Mouse (Mus musculus) regulatory T cell (primary cell): ENCODE measurements around the gene Uqcc2.

Experiments used
- in situ Hi-C: fragments of 300-600 bp; cut with MboI, MseI; formaldehyde crosslinking; loops from one replicate; pipeline ENCODE4 v1.15.1; 2025; ENCODE audit warnings: high pct_unique_total_duplicates

Gene Uqcc2

DNA sequence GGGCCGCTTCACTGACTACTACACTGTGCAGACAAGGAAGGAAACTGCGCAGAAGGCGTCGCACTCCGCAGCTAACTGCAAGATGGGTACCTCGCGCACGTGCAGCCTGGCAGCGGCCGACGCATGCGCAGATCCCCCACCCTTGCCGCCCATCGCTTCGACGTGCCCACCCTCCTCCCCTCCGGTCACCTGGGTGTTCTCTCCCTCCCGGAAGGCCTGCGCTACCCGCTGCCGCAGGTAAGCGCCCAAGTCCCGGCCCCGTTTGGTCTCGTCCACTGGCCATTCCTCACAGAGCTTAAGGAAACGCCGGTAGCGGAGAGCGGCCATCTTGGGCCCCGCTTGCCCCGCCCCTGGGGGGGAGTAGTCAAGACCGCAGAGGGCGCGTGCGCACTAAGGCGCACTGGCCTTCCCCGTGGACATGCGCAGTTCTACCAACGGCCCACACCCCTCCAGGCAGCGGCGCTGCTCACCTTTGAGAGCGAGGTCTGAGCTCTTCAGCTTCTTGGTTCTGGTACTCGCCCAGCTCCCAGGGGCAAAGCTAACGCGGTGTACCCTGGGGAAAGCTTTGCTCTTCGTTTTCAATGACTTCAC lies at the start of gene Uqcc2:
Gene Uqcc2 (minus strand): TSS at position 366 of the 591 bp plus-strand sequence.
- in situ Hi-C loops: loop anchor here (10.0 kb wide), 1 partner anchor 579 kb away; no protein-coding TSS in a partner anchor

DNA sequence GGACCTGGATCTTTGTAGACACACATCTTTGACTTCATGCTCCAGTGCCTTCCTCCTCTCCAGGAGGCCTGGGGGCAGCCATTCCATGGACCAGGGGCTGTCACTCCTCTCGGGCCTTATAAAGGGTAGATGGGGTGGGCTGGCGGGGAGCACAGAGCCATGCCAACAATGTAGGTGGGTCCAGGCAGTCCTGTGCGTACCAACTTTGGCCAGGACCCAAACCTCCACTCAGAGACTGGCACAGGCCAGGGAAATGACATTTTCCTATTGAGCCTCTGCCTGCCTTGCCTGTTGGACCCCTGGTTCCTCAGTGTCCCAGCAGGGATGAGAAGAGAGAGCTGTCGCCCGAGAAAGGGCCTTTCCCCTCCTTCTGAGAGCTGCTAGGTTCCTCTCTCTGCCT lies 48.7 kb upstream of the Uqcc2 start:
- in situ Hi-C loops: no loop called here

DNA sequence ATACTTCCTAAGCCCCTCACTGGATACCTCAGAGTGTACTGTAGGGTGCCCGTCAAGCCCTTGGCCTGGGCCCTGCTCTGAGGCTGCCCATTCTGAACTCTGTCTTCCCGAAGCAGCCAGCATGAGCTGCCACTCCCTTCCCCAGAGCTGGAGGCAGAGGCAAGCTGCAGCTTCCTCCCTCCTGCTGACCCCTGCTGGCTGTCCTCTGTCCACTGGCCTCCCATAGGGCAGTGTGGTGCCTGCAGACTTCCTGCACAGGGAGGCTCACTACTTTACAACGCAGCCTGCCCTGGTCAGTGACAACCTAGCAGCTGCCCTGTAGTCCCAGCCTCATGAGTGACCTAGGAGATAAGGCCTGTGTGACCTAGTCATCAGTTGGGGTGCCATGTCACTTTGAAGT lies 48.0 kb upstream of the Uqcc2 start:
- in situ Hi-C loops: no loop called here

DNA sequence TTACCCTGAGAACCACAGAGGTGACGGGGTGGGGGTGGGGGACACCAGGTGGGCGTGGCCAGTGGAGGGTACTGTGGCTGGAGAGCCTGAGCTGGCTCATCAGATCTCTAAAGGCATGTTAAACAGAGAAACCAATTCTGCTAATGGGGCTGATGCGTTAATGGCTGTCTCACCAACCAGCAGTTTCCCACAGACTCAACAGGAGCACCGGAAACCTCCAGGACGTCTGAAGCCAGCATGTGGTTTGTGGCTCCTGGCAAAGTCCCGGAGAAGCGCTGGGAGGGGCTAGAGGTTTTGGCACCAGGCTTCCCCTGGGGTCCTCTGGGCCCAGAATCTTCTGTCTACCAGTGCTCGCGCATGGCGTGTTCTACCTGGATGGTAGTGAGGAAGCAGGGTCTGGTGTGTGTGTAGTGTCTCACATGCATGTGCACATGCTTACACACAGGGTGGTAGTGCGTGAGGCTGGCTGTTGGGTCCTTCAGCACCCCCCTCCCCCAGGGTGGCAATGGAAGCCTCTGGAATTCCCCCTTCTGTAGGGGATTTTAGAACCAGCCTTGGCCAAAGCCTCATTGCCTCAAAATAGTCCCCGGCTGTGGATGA lies 46.1 kb upstream of the Uqcc2 start:
- in situ Hi-C loops: no loop called here

DNA sequence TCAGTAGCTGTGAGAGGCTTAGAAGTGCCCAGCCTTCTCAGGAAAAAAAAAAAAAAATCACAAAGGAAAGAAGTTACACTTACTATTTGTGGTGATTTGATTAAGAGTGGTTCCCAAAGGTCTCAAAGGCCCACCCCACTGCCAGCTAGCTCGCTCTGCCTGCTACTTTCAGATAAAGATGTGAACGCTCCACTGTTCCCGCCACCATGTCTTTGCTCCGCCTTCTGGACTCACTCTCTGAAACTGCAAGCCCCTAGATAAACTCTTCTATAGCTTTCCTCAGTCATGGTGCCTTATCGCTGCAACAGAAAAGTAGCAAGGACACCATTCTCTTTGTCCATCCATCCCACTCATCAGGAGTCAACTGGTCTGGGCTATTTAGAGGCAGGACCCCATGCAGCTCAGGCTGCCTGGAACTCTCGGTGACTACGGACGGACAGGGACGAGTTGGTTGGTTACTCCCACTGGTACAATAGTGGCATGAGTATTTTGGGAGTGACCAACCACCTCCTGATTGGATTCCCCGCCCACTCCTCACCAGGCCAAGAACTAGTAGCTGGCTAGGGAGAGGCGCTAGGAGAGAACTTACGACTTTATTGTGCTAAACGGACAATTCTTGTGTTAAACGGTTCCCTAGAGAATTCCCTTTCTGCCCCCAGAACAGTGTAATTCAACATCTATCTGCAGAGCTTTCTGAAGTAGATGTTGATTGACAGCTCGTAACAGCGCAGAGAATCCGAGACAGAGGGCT lies 44.9 kb upstream of the Uqcc2 start:
- in situ Hi-C loops: no loop called here

DNA sequence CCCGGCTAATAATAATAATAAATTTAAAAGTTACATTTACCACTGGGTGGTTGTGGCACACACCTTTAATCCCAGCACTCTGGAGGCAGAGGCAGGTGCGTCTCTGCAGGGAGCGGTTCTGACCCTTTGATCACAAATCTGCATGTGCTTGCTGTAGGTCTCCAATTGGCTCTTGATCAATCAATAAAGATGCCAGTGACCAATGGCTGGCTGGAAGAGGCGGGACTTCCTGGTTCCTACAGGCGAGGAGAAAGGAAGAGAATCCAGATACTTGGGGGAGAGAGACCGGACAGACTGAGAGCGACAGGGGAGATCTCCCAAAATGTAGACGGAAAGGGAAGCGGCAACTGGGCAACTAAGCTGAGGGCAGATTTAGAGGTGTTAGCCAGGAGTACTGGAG lies 44.3 kb upstream of the Uqcc2 start:
- in situ Hi-C loops: no loop called here

DNA sequence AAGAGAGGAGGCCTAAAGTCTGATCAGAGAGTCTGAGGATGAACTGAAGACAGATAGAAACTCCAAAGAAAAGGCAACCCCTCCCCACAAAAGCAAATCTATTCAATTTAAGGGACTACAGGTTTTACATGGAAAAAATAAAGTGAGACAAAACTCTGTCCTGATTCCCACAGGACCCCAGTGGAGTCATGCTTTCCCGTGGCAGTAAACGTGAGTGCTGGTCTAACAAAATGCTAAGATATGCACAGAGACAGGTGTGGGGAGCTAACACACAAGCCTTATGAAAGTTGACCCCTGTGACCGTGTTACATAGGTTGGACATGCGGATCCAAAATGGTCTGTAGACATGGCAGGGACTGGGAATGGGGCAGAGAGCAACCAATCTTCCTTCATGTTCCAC lies 43.0 kb upstream of the Uqcc2 start:
- in situ Hi-C loops: no loop called here

DNA sequence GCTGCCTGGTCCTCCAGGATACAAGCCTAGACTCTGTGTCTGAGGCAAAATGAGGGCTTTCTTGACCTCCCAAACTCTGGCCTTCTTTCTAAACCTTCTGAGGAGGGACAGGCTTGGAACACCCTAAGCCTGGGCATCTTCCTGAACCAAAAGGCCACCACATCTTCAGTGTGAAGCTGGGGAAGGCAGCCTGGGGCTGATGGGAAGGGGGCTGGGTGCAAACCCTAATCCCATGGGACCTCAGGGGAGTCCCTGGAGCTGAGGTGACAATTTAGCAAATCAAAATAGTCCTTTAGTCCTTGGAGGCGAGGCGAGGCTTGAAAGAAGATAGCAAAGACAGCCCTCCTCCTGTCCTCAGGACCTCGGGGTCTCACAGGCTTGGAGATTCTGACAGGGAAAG lies 42.6 kb upstream of the Uqcc2 start:
- in situ Hi-C loops: no loop called here

DNA sequence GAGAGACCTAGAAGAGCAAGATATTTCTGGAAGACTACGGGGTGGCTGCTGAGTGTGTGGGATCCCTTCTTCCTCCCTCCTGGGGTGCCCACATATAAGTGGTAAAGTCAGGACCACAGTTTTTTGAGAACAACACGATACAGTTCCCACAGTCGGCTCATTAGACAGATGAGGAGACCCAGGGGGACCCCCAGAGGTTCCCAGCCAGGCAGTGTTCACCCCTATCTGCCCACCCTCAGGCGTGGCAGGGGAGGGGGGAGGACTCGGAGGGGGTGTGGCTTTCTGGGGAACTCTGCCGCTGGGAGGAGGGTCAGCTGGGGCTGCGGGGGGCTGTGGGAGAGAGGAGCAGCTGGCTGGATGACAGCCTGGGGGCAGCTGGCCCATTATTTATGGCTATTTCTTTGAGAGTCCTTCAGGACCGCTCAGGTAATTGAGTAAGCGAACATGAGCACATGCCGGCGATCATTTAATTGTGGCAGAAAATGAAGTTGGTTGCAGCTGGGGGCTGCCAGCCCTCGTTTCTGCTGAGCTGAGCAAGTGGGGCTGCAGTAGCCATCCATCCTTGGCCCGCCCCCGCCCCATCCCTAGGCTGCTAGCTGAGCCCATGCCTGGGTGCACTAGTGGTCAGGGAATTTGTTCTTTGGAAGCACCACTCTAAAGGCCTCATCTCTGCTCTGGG lies 41.6 kb upstream of the Uqcc2 start:
- in situ Hi-C loops: no loop called here

DNA sequence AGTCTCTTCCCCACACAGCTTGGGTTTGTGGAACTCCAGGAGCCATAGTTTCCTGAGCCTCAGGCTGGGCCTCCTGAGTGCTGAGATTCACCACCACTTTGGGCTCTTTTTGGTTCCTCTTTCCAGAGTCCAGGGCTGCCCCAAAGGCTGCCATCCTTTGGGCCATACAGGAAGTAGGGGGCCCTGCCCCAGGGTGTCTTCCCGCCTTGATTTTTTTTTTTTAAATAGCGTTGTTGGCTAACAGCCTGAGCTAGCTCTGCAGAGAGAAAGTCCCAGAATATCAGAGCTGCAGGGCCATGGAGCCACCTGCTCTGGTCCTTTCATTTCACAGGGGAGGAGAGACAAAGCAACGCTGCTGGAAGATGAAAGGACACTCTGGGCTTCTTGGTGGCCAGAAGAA lies 40.0 kb upstream of the Uqcc2 start:
- in situ Hi-C loops: no loop called here

DNA sequence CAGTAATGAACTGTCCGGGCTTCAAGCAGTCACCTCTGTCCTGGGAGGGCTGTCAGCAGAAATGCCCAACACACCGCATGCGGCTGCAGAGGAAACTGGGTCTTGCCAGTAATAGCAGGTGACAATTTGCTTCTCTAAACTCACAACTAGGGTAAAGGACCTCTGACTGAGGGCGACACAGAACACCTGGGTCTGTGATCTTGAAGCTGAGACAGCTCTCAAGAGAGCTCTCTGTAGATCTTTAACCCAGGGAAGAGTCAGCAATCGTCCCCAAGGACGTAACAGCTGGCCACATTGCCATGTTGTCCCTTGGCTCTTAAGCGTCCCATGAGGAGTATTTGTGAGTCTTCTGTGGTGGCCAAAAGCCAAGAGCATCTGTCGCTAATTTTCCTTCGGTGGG lies 38.7 kb upstream of the Uqcc2 start:
- in situ Hi-C loops: no loop called here

DNA sequence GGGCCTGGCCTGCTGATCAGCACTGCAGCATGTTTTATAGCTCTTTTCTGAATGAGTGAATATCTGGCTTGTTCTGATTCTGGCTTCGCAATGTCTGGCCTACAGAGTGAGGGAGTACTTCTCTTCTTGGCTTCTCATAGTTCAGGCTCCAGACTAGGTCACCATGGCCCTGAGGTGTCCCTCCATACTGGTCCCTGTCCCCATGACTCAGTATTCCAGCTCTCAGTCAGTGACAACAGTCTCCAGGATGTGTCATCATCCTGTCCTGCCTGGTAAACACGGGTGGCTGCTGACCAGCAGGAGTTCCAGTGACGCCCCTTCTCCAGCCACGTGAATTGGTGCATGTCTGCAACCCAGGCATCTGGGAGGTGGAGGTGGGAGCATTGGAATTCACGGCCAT lies 37.4 kb upstream of the Uqcc2 start:
- in situ Hi-C loops: no loop called here

DNA sequence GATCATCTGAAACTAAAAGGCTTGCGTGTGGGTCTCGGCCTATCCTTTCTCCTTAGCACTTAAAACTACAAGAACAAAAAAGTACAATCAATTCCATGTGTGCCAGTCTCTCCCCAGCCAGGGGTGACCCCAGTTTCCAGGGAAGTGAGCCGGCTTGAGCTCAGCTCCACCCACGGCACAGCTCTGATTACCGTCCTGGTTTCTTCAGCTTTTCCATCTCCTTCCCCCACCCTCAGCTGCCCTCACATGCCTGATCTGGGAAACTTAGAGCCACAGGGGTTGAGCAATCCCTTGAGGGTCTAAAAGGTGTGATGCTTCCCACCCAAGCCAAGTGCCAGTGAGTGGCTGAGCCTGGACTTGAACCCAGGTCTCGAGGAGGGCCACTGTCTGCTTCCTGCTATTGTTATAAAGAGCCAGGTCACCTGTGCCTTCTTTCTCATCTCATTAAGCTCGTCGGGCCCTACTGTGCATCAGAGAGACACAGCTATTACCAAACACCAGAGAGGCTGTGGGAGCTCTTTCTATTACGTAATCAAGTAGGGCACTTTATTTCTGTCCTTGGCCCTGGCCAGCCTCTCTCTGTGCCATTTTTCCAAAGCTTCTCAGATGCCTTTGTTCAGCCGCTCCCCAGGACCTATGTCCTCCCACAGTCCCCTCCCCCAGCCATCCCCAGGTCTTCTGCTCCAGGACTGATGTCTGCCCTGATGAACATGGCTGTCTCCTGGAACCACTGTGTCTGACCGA lies 36.4 kb upstream of the Uqcc2 start:
- in situ Hi-C loops: loop anchor here (5.0 kb wide), 1 partner anchor 87 kb away; no protein-coding TSS in a partner anchor

DNA sequence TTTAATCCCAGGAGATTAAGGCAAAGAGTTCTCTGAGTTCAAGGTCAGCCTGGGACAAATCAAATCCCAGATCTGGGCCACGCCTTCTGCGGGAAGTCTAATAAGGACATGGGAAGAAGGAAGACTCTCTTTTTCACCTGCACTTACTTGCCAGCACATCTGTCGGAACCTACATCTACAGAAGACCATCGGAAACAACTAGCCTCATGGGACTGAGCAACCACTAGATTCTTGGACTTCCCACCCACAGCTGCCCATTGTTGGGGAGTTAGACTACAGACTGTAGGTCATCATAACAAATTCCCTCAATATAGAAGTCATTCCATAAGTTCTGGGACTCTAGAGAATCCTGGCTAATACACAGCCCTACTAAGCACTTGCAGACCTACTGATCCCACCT lies 34.9 kb upstream of the Uqcc2 start:
- in situ Hi-C loops: loop anchor here (5.0 kb wide), 1 partner anchor 89 kb away; no protein-coding TSS in a partner anchor

DNA sequence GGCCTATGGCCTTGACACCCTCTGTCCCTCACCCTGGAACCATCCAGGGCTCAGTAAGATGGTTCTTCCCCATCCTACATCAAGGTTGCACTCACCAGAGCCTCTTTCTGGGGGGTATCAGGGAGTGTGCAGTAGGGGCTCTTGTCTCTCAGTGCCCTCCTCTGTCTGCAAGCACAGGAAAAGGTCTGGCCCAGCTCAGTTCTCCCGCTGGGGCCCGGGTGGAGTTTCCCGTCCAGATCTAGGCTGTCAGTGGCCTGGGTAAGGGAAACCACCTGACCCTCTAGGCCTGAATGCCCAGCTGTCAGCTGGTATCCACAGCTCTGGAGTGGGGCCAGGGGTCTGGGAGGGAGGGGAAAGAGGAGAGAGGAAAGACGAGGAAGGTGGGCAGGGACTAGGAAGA lies 33.8 kb upstream of the Uqcc2 start, which contains the start of gene Ip6k3:
Gene Ip6k3 (minus strand): TSS at position 251 of the 400 bp plus-strand sequence.
- in situ Hi-C loops: loop anchor here (5.0 kb wide), 1 partner anchor 90 kb away; no protein-coding TSS in a partner anchor

DNA sequence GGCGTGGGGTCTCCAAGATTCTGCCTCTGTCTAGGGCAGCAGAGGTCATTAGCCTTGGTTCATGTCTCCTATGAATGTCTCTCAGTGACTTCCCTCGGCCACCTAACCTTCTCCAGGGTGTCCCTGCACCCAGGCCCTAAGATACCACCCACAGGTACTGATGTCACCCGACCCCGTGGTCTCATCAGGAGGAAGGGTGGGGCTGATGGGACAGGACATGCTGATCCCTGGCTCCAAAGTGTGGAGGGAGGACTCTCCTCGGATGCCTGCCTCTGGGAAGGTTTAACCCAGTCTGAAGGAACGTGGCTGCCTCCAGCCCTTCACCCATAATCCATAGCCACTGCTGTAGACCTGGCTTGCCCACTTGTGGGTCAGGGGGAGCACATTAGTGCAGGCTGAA lies 33.2 kb upstream of the Uqcc2 start:
- in situ Hi-C loops: loop anchor here (5.0 kb wide), 1 partner anchor 90 kb away; no protein-coding TSS in a partner anchor

DNA sequence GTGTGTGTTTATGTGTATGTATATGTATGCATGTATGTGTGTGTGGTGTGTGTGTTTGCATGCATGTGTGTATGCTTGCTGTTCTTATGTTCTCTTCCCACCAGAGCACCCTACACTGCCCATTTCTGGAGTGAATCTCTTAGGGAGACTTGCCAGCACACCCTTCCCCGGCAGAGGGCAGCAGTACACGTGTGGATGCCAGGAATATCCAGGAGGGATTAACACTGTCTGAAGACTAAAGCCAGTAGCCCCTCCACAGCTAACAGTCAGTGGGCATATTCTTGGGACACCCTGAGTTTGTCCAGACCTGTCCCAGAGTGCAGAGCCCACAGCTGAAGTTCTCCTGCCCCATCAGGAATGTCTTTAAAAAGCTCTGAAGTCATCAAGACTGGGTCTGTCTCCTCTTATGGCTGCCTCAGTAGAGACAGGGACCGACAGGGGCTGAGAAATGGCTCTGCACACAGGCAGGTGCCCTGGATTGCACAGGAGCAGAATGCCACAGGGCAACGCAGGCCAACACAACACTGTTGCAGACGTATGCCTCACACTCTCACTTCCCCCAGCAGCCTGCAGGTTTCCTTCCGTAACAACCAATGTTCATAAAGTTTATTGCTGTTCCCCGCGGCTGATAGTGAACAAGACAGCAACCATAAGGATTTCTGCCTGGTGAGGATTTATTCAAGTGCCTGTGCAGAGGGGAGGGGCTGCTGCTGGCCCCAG lies 31.5 kb upstream of the Uqcc2 start:
- in situ Hi-C loops: loop anchor here (5.0 kb wide), 1 partner anchor 92 kb away; no protein-coding TSS in a partner anchor

DNA sequence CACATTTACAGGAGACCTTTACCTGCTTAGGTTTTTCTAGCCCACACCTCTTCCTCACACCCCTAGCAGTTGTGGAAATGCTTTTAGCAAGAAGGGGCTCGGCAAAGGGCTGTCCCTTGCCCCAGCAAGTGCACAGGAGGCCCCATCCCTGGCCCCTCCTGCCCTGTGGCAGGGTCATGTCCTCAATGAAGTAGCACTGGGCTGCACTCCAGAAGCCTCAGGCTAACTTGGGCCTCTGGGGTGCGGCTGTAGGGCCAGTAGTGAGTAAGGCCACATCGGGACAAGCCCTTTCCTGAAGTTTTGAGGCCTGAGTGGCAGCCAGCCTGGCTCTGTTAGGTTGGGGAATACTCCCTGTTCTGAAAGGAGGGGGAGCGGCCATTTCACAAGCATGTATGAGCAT lies 27.2 kb upstream of the Uqcc2 start:
- in situ Hi-C loops: no loop called here

DNA sequence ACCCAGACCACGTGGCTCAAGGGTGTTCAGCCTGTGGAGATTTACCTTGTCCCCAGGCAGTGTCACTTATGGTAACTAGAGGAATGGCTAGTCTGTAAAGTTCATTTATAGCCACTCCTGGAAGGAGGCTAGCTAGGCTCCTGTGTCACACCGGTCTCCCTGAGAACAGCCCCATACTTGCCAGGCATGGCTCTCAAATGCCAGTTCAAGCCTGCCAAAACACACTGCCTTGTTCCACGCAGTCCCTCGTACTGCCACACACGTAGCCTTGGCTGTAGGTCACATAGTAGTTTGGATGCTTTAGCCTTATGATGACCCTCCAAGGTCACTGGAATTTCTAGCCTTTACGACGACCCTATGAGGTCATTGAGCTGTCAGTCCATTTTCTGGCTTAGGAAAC lies 25.5 kb upstream of the Uqcc2 start:
- in situ Hi-C loops: no loop called here

DNA sequence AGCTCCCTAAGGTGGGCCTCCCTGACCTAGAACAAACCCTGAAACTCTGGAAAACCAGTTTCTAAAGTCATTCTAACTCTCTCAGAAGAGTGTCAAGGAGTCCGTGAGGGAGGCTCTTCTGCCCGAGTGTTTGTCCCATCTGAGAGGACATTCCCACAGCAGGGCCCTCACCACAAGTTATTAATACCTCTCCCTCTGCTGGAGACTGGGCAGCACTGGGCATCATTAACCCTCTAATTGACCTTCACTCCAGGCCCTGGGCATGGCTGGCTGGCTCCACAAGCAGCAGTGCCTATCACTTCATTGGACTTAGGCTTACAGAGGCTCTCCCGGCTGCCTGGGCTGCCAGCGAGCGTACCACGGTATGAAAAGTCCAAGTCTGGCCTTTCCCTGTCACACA lies 24.7 kb upstream of the Uqcc2 start:
- in situ Hi-C loops: no loop called here

DNA sequence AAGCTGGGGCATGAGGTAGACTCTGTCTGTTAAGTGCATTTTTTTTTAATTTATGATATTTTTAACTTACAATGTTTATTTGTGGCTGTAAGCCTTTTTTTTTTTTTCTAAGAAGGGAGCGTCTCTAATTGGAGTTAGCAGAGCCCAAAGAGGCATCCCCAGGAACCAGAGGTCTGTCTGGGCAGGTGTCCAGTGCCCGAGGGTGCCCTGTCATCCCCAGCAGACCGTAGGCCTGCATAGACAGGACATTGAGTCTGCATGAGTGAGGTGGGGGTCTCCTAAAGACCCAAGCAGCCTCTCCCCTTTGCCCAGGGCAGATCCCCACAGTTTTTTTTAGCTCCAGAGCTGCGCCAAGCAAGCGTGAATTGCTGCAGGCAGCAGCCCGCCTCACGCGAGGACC lies 22.0 kb upstream of the Uqcc2 start:
- in situ Hi-C loops: no loop called here
